Mouse (Mus musculus) layer of hippocampus, adult 11-12 months (tissue): ENCODE data around the gene Rasgrf2.

Experiments used
- DNase-seq: peaks from one replicate; pipeline ENCODE4 v3.0.0; 2022; ENCODE audit warnings: low spot score

The Rasgrf2 gene

GRCm38 (mm10) chr13:91880256-91880655, 251.2 kb downstream of the Rasgrf2 start:
- no peak for DNase-seq

DNA sequence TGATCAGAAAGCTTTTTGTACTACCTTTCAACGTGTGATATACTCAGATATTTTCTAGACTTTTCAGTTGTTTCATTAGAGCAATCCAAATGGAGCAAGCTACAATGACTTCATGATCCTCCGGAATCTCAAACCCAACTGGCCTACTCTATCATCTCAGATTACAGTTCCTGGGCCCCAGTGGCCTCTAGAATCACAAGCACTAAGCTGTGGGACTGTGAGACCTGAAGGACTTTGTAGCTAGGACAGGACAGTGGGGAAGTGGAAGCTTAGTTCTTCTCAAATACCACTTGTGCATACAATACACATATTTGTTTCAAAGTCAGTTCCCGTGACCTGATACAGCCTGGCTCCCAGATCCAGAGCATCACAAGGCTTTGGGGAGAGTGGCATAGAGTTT, 253.5 kb downstream of the Rasgrf2 start:
- no peak for DNase-seq

GRCm38 (mm10) chr13:91877350-91877749, 254.1 kb downstream of the Rasgrf2 start:
- no peak for DNase-seq

DNA sequence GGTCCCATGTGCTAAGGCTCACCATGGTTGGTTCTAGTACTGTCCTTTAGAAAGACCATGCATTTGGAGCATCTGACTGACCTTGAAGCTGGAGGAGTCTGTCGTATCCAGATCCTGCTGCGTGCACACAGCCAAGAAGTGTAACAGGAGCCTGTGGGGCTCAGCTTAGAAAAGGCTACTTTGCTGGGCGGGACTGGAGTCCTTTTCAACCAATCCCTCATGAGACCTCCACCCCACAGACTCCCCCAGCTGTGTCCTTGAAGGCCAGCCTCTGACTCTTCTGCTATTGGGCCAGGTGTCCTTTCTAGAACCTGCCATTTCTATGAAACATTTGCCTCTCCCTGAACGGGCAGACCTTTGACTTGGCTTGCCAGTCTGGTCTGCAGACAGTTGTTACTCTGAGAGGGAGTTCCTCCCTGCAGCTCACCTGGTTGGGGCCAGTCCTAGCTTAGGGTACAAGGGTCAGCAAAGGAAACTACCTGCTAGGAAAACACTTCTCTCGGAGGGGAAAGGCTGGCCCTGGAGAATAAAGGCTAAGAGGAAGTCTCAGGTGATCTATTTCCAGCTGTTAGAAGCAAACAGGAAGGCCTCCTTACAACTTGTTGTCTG, 254.6 kb downstream of the Rasgrf2 start, which contains the start of gene Ckmt2:
TSS of gene Ckmt2 (minus strand) at position 145 of the 609 bp plus-strand sequence.
- DNase-seq = no peak

DNA sequence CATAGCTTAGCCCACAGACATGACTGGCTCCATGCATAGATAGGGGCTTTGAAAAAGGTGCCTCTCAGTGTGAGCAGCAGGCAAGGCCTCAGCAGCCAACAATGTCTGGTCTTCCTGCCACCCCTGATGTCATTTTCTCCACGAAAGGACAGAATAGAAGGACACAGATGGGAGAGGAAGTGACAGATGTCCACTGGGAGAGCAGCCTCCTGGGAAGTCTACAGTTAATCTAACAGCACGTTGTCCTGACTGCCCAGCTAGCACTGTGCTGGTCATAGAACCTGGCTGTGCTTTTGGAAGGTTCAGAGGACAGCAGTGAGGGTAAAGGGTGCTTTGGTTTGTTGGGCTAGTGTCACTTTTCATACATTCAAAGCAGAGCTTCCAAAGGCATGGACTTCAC, 255.9 kb downstream of the Rasgrf2 start:
- DNase-seq = no peak

DNA sequence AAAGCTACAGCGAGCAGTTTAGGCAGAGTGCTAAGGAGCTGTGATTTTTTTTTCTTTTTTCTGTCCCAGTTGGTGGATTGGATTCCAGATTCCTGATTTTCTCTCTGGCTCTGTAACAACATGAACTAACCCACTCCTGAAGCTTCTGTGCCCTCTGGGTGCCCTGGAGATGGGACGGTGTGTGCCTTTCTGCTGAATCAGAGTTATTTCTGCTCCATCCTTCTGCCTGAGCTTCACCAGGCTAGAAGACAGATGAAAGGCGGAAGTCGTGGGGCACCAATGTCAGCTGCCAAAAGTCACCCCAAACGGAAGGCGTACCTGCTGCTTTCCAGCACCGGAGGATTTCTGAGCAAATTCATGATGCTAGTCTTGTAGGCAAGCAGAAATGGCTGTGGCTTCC, 256.9 kb downstream of the Rasgrf2 start:
- peak; percentile 15 for DNase-seq

DNA sequence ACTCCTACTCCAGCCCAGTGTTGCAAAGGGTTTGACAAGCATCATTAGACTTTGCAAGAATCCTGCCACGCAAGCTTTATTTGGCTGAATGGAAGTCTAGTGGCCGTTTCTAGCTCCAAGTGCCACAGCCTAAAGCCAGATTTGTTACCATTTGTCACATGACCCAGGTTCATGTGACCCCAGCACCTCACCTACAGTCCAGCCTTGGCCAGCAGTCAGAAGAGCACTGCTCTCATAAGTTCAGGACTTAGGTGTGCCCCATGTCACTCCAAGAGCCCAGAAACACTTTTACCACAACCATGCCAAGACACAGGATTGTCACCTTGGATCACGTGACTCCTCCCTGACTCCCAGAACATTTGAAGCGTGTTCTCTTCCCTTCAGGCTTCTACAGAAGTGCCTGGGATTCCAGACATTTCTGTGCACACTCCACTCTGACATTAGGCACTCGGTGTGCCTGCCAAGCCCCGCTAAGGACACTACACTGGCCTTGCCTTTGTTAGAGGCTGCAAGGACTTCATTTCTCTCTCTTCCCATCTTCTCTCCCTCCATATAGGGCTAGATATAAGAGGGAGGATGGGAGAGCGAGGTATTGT, 257.6 kb downstream of the Rasgrf2 start:
- DNase-seq = no peak

GRCm38 (mm10) chr13:91868577-91868976, 262.9 kb downstream of the Rasgrf2 start:
- DNase-seq = no peak

GRCm38 (mm10) chr13:91858835-91859234, 272.6 kb downstream of the Rasgrf2 start:
- no peak for DNase-seq

DNA sequence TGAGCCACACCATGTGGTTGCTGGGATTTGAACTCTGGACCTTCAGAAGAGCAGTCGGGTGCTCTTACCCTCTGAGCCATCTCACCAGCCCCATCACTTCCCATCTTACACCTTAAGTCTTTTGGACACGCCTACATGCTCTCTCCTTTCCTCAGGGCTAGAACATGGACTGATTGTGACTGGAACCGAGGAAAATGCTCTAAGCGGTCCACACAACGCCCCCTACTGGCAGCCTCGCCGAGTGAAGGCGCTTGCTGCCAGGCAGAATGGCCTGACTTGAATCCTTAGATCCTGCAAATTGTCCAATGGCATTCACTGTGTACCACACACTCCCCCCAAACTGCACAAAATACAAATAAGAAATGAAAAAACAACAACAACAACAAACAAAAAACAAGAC, 274.0 kb downstream of the Rasgrf2 start:
- DNase-seq = no peak

GRCm38 (mm10) chr13:91854412-91854811, 277.0 kb downstream of the Rasgrf2 start:
- DNase-seq = no peak
